Mouse (Mus musculus) hindbrain, embryonic 11.5 days (tissue): ENCODE results near the gene Ogn. TPM values are rescaled to one million over a fixed set of nuclear protein-coding genes. Genes with fewer than 3 reads are reported as not detected.

Source experiments
- ATAC-seq: fragments of 200-750 bp; cut with Nextera tagmentation; 2 replicates; pipeline ENCODE4 v1.8.0; 2017; ENCODE audit warnings: mild to moderate bottlenecking, moderate TSS enrichment, moderate library complexity; ENCODE audit not compliant: low FRiP score
- DNase-seq: peaks from one replicate; pipeline ENCODE4 v3.0.0-alpha.2; 2015; ENCODE audit warnings: low spot score
- H3K27ac ChIP-seq: fragments of 300-500 bp; sonication (generic); 2 replicates; pipeline ENCODE4 v1.5.1; 2014; ENCODE audit warnings: mild to moderate bottlenecking, low read depth, low read length
- H3K27me3 ChIP-seq: fragments of 300-500 bp; sonication (generic); 2 replicates; pipeline ENCODE4 v1.6.1; 2014; ENCODE audit warnings: mild to moderate bottlenecking, low read length, moderate library complexity, mixed read lengths; ENCODE audit not compliant: control insufficient read depth, insufficient read depth
- H3K36me3 ChIP-seq: fragments of 300-500 bp; sonication (generic); 2 replicates; pipeline ENCODE4 v1.6.1; 2014; ENCODE audit warnings: mild to moderate bottlenecking, low read length, moderate library complexity, mixed read lengths; ENCODE audit not compliant: control insufficient read depth, insufficient read depth
- H3K4me1 ChIP-seq: fragments of 300-500 bp; sonication (generic); replicated peaks from 2 replicates; pipeline ENCODE4 v1.6.1; 2014; ENCODE audit warnings: low read length, mixed read lengths; ENCODE audit not compliant: control insufficient read depth, insufficient read depth
- H3K4me2 ChIP-seq: fragments of 300-500 bp; sonication (generic); replicated peaks from 2 replicates; pipeline ENCODE4 v1.6.1; 2014; ENCODE audit warnings: mild to moderate bottlenecking, low read depth, low read length
- H3K4me3 ChIP-seq: fragments of 300-500 bp; sonication (generic); 2 replicates; pipeline ENCODE4 v1.5.1; 2014; ENCODE audit warnings: low read depth, low read length
- H3K9ac ChIP-seq: fragments of 300-500 bp; sonication (generic); 2 replicates; pipeline ENCODE4 v1.6.1; 2014; ENCODE audit warnings: low read depth, low read length
- H3K9me3 ChIP-seq: fragments of 300-500 bp; sonication (generic); 2 replicates; pipeline ENCODE4 v1.6.1; 2016; ENCODE audit warnings: low read length; ENCODE audit not compliant: control insufficient read depth
- WGBS: fragments of 180-500 bp; shearing (Covaris S2); extraction: QIAGEN DNeasy Blood & Tissue Kit; methylation state at CpG from one replicate; pipeline ENCODE4 v1.1.7; 2014; 5-methylcytosine and 5-hydroxymethylcytosine counted together
- polyA plus RNA-seq: library from polyadenylated mRNA; unstranded; fragments of >200 nt; fragmentation: Nextera tagmentation; extraction: Ambion mirVana; gene quantifications from 2 replicates; pipeline ENCODE4 v1.2.1, GENCODE M21; 2014

Ogn gene
- polyA plus RNA-seq, 1 experiment from 2014 or later: 14.6 TPM

- ATAC-seq: peak; percentile 98
- Histone ChIP-seq H3K4me3 (peak within 1 kb of the TSS; percentile 79), H3K27ac (no peak within 1 kb of the TSS), H3K4me2 (peak within 1 kb of the TSS; percentile 80), H3K9ac (peak within 1 kb of the TSS; percentile 61), H3K27me3 (no peaks in the 10 kb centered on the region), H3K4me1 (no peaks in the 10 kb centered on the region), H3K36me3 (no peaks in the 10 kb centered on the region), H3K9me3 (no peaks in the 10 kb centered on the region)
- under 1% methylated on average over 68 of the region's 68 CpGs for WGBS
- peak; percentile 100 for DNase-seq
Observed at GRCm38 (mm10) chr13:49652481-49653179, 44.8 kb downstream of the Ogn start, which contains the start of the genes Cenpp and Nol8. TSS of gene Cenpp (minus strand) at chr13:49652785. TSS of gene Nol8 (plus strand) at chr13:49653078.

GRCm38 (mm10) chr13:49653180-49653541, 45.3 kb downstream of the Ogn start:
- H3K4me1 ChIP-seq: no peaks in the 10 kb centered on the region
- peak overlapping the region; percentile 61 for H3K9ac ChIP-seq
- no peaks in the 10 kb centered on the region for H3K36me3 ChIP-seq
- under 1% methylated on average over 15 of the region's 16 CpGs for WGBS
- no peaks in the 10 kb centered on the region for H3K27me3 ChIP-seq
- DNase-seq (no peak), ATAC-seq (peak; percentile 79)
- H3K27ac ChIP-seq: no peak overlapping the region
- no peaks in the 10 kb centered on the region for H3K9me3 ChIP-seq
- peak overlapping the region; percentile 80 for H3K4me2 ChIP-seq
- H3K4me3 ChIP-seq: peak overlapping the region; percentile 79

Other genes with a start within 250 kb of the Ogn start
- 14.1 and 14.6 TPM in 2 replicates for gene Ippk, start 186.8 kb upstream of the Ogn start, polyA plus RNA-seq
- 0.65 and 0.71 TPM in 2 replicates for gene Tes3-ps, start 114.7 kb upstream of the Ogn start, polyA plus RNA-seq
- gene Ecm2, start 103.2 kb upstream of the Ogn start, polyA plus RNA-seq: 1.1 and 1.2 TPM in 2 replicates
- gene Aspn, start 63.6 kb upstream of the Ogn start, polyA plus RNA-seq: 0.10 and 0.26 TPM in 2 replicates
- 0.54 and 1.1 TPM in 2 replicates for gene Omd, start 25.6 kb upstream of the Ogn start, polyA plus RNA-seq
- gene Cenpp, start 44.7 kb downstream of the Ogn start, polyA plus RNA-seq: 34.2 and 38.3 TPM in 2 replicates
- gene Nol8, start 45.0 kb downstream of the Ogn start, polyA plus RNA-seq: 23.7 and 27.8 TPM in 2 replicates
- 100 and 111 TPM in 2 replicates for gene Iars, start 74.1 kb downstream of the Ogn start, polyA plus RNA-seq
- gene Gm30302, start 191.0 kb downstream of the Ogn start, polyA plus RNA-seq: not detected in 2 replicates